Mouse (Mus musculus) embryonic facial prominence, embryonic 14.5 days (tissue): ENCODE measurements around the gene Dnah6. TPM values are rescaled to one million over a fixed set of nuclear protein-coding genes. Genes with fewer than 3 reads are reported as not detected.

ENCODE experiments used
- ATAC-seq: fragments of 200-750 bp; cut with Nextera tagmentation; 2 replicates; pipeline ENCODE4 v1.8.0; 2017; ENCODE audit warnings: low read depth, moderate number of reproducible peaks, moderate TSS enrichment
- DNase-seq: peaks from one replicate; pipeline ENCODE4 v3.0.0-alpha.2; 2015; ENCODE audit warnings: low spot score
- H3K27ac ChIP-seq: fragments of 300-500 bp; sonication (generic); replicated peaks from 2 replicates; pipeline ENCODE4 v1.5.1; 2014; ENCODE audit warnings: low read depth, mild to moderate bottlenecking, low read length, moderate library complexity
- H3K27me3 ChIP-seq: fragments of 300-500 bp; sonication (generic); replicated peaks from 2 replicates; pipeline ENCODE4 v1.6.1; 2014; ENCODE audit warnings: low read length; ENCODE audit not compliant: control insufficient read depth, insufficient read depth
- H3K36me3 ChIP-seq: fragments of 300-500 bp; sonication (generic); 2 replicates; pipeline ENCODE4 v1.6.1; 2014; ENCODE audit warnings: low read length, mixed read lengths; ENCODE audit not compliant: control insufficient read depth, insufficient read depth
- H3K4me1 ChIP-seq: fragments of 300-500 bp; sonication (generic); 2 replicates; pipeline ENCODE4 v1.6.1; 2014; ENCODE audit warnings: antibody characterized with exemption, low read length; ENCODE audit not compliant: control insufficient read depth, insufficient read depth
- H3K4me2 ChIP-seq: fragments of 300-500 bp; sonication (generic); 2 replicates; pipeline ENCODE4 v1.6.1; 2014; ENCODE audit warnings: low read depth, mild to moderate bottlenecking, low read length, moderate library complexity, mixed read lengths
- H3K4me3 ChIP-seq: fragments of 300-500 bp; sonication (generic); 2 replicates; pipeline ENCODE4 v1.5.1; 2014; ENCODE audit warnings: low read depth, mild to moderate bottlenecking, low read length
- H3K9ac ChIP-seq: fragments of 300-500 bp; sonication (generic); 2 replicates; pipeline ENCODE4 v1.6.1; 2014; ENCODE audit warnings: low read depth, mild to moderate bottlenecking, low read length, moderate library complexity, mixed read lengths
- H3K9me3 ChIP-seq: fragments of 300-500 bp; sonication (generic); 2 replicates; pipeline ENCODE4 v1.6.1; 2016; ENCODE audit warnings: low read length; ENCODE audit not compliant: control insufficient read depth
- WGBS: fragments of 180-500 bp; shearing (Covaris S2); extraction: QIAGEN DNeasy Blood & Tissue Kit; methylation state at CpG from one replicate; pipeline ENCODE4 v1.1.7; 2014; 5-methylcytosine and 5-hydroxymethylcytosine counted together
- polyA plus RNA-seq: library from polyadenylated mRNA; unstranded; fragments of >200 nt; fragmentation: Nextera tagmentation; extraction: Ambion mirVana; gene quantifications from 2 replicates; pipeline ENCODE4 v1.2.1, GENCODE M21; 2014

The Dnah6 gene
- polyA plus RNA-seq, 1 experiment from 2014 or later, result 0.42 TPM

- H3K4me3 ChIP-seq, result no peak overlapping the region
- H3K27ac ChIP-seq, result no peak overlapping the region
- ATAC-seq, result no peak
- 0 out of 2 replicates have a peak, but pooled peaks cover 3% of the 10 kb centered on the region for H3K4me1 ChIP-seq
- H3K9me3 ChIP-seq, result peaks cover 5% of the 10 kb centered on the region; the same call in 1 of the 2 replicates
- H3K27me3 ChIP-seq, result no peaks in the 10 kb centered on the region
- H3K36me3 ChIP-seq, result no peaks in the 10 kb centered on the region
- no peak for DNase-seq
- H3K4me2 ChIP-seq, result no peak overlapping the region
- WGBS, result 72% methylated on average over 6 of the region's 6 CpGs
- H3K9ac ChIP-seq, result no peak overlapping the region
These were observed 12.9 kb upstream of the Dnah6 start for GRCm38 (mm10) chr6:73234302-73234900.

GRCm38 (mm10) chr6:73233202-73233726 is 11.8 kb upstream of the Dnah6 start:
- Histone ChIP-seq H3K4me3 (no peak overlapping the region), H3K9me3 (peaks cover 5% of the 10 kb centered on the region; the same call in 1 of the 2 replicates), H3K36me3 (no peaks in the 10 kb centered on the region), H3K27me3 (no peaks in the 10 kb centered on the region), H3K4me2 (no peak overlapping the region), H3K4me1 (peaks cover 7% of the 10 kb centered on the region), H3K27ac (no peak overlapping the region), H3K9ac (no peak overlapping the region)
- DNase-seq (no peak), ATAC-seq (no peak)
- 92% methylated on average over 6 of the region's 6 CpGs for WGBS

GRCm38 (mm10) chr6:73232152-73232584 is 10.7 kb upstream of the Dnah6 start:
- peaks cover 7% of the 10 kb centered on the region for H3K4me1 ChIP-seq
- DNase-seq, result no peak

GRCm38 (mm10) chr6:73228881-73229280 is 7.4 kb upstream of the Dnah6 start:
- ATAC-seq (no peak), DNase-seq (no peak)
- H3K9me3 ChIP-seq, result no peaks in the 10 kb centered on the region
- peak overlapping the region; percentile 5; the same call in 1 of the 2 replicates for H3K4me2 ChIP-seq
- no peak overlapping the region for H3K4me3 ChIP-seq
- peak overlapping the region; percentile 72 for H3K27ac ChIP-seq
- no peak overlapping the region for H3K9ac ChIP-seq
- WGBS, result 48% methylated on average over 3 of the region's 3 CpGs
- peaks cover 4% of the 10 kb centered on the region for H3K4me1 ChIP-seq
- H3K36me3 ChIP-seq, result no peaks in the 10 kb centered on the region
- no peaks in the 10 kb centered on the region for H3K27me3 ChIP-seq

More at GRCm38 (mm10) chr6:73232152-73232584, 10.7 kb upstream of the Dnah6 start:
- Histone ChIP-seq H3K9ac (no peak overlapping the region), H3K4me2 (no peak overlapping the region), H3K9me3 (peaks cover 2% of the 10 kb centered on the region; the same call in 1 of the 2 replicates), H3K27ac (no peak overlapping the region), H3K36me3 (no peaks in the 10 kb centered on the region), H3K4me3 (no peak overlapping the region), H3K27me3 (no peaks in the 10 kb centered on the region)
- no peak for ATAC-seq
- 84% methylated on average over 12 of the region's 12 CpGs for WGBS

- no peaks in the 10 kb centered on the region for H3K27me3 ChIP-seq
- 7% methylated on average over 4 of the region's 4 CpGs for WGBS
- H3K9me3 ChIP-seq, result no peaks in the 10 kb centered on the region
- no peak overlapping the region for H3K4me3 ChIP-seq
- H3K4me1 ChIP-seq, result peaks cover 7% of the 10 kb centered on the region
- peak overlapping the region; percentile 72 for H3K27ac ChIP-seq
- peak overlapping the region; percentile 5; the same call in 1 of the 2 replicates for H3K4me2 ChIP-seq
- H3K36me3 ChIP-seq, result no peaks in the 10 kb centered on the region
- H3K9ac ChIP-seq, result no peak overlapping the region
- DNase-seq, result peak; percentile 93
- ATAC-seq, result peak; percentile 89
These were observed 7.0 kb upstream of the Dnah6 start for GRCm38 (mm10) chr6:73228408-73228807.

- H3K36me3 ChIP-seq, result no peaks in the 10 kb centered on the region
- H3K4me3 ChIP-seq, result no peak overlapping the region
- ATAC-seq (no peak), DNase-seq (peak; percentile 75)
- 35% methylated on average over 10 of the region's 10 CpGs for WGBS
- peaks cover 13% of the 10 kb centered on the region for H3K4me1 ChIP-seq
- H3K9me3 ChIP-seq, result no peaks in the 10 kb centered on the region
- no peak overlapping the region for H3K27ac ChIP-seq
- no peak overlapping the region for H3K4me2 ChIP-seq
- no peaks in the 10 kb centered on the region for H3K27me3 ChIP-seq
- no peak overlapping the region for H3K9ac ChIP-seq
These were observed 6.1 kb upstream of the Dnah6 start for GRCm38 (mm10) chr6:73227376-73228158.

GRCm38 (mm10) chr6:73222841-73223526 is 1.5 kb upstream of the Dnah6 start:
- Histone ChIP-seq H3K4me1 (peaks cover 8% of the 10 kb centered on the region), H3K4me3 (no peak overlapping the region), H3K9ac (no peak overlapping the region), H3K4me2 (peak overlapping the region; percentile 36), H3K9me3 (no peaks in the 10 kb centered on the region), H3K27me3 (no peaks in the 10 kb centered on the region), H3K36me3 (no peaks in the 10 kb centered on the region), H3K27ac (no peak overlapping the region; the same call in 1 of the 2 replicates)
- DNase-seq, result peak; percentile 91
- 7% methylated on average over 8 of the region's 10 CpGs for WGBS
- peak; percentile 42; the same call in 1 of the 2 replicates for ATAC-seq

GRCm38 (mm10) chr6:73221958-73222735 is 696 bp upstream of the Dnah6 start:
- WGBS, result 30% methylated on average over 23 of the region's 23 CpGs
- Histone ChIP-seq H3K9me3 (no peaks in the 10 kb centered on the region), H3K27ac (no peak overlapping the region; the same call in 1 of the 2 replicates), H3K4me3 (peak overlapping the region; percentile 29), H3K27me3 (no peaks in the 10 kb centered on the region), H3K4me1 (peaks cover 8% of the 10 kb centered on the region), H3K4me2 (peak overlapping the region; percentile 56), H3K9ac (no peak overlapping the region), H3K36me3 (no peaks in the 10 kb centered on the region)
- DNase-seq (peak; percentile 32), ATAC-seq (peak; percentile 58)
